Comparison of ENCODE assay signal across 24 mouse cellular contexts in the genomic region with DNA sequence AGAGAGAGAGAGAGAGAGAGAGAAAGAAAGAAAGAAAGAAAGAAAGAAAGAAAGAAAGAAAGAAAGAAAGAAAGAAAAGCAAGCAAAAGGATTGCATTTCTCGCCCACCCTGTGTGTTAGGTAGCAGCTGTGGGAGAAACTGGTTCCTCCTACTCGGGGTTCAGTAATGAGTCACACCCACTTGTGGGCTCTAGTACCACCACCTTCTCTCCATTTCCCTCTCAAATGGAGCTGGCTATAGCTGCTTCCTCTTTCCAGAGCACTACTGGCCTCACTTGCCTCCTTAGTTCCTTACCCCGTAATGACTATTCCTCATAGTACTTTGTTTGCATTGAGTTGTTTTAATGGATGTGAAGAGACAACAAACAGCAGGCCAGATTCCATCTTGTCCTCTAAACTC.
"Had no signal": no experiment of that assay in that cellular context is flagged by ENCODE, and none has a peak within 500 bp of the region (broad histone marks: within the 10 kb centered on the region; RNA-seq: fewer than 3 reads in every experiment).

No protein-coding gene starts in this region.

- H3K4me3 ChIP-seq: limb, embryonic 12.5 days; limb, embryonic 15.5 days; megakaryocyte, embryonic 14.5 days; midbrain, embryonic 10.5 days; midbrain, embryonic 13.5 days; myocyte; neural tube, embryonic 13.5 days; stomach, embryonic 15.5 days had no signal

- H3K27ac ChIP-seq: limb, embryonic 12.5 days; limb, embryonic 15.5 days; liver, embryonic 14.5 days; midbrain, embryonic 10.5 days; midbrain, embryonic 13.5 days; neural tube, embryonic 13.5 days; stomach, embryonic 15.5 days had no signal

- H3K36me3 ChIP-seq: limb, embryonic 12.5 days; limb, embryonic 15.5 days; midbrain, embryonic 10.5 days; midbrain, embryonic 13.5 days; neural tube, embryonic 13.5 days; stomach, embryonic 15.5 days had no signal

- H3K4me1 ChIP-seq: limb, embryonic 12.5 days; limb, embryonic 15.5 days; megakaryocyte, embryonic 14.5 days; midbrain, embryonic 10.5 days; midbrain, embryonic 13.5 days; neural tube, embryonic 13.5 days; stomach, embryonic 15.5 days had no signal

- H3K4me2 ChIP-seq: limb, embryonic 12.5 days; limb, embryonic 15.5 days; liver, embryonic 11.5 days; lung, embryonic 14.5 days; midbrain, embryonic 13.5 days; neural tube, embryonic 13.5 days; stomach, embryonic 15.5 days had no signal

- H3K27me3 ChIP-seq: limb, embryonic 12.5 days; limb, embryonic 15.5 days; megakaryocyte, embryonic 14.5 days; midbrain, embryonic 13.5 days; neural tube, embryonic 13.5 days; stomach, embryonic 15.5 days had no signal

- H3K9ac ChIP-seq: limb, embryonic 12.5 days; limb, embryonic 15.5 days; liver, embryonic 14.5 days; liver, postnatal 0 days; lung, embryonic 14.5 days; midbrain, embryonic 13.5 days; neural tube, embryonic 13.5 days; stomach, embryonic 15.5 days had no signal

- DNase-seq: kidney, adult 9 months; kidney, postnatal 14 days; kidney, postnatal 4 days; left cerebral cortex, postnatal 4 days; liver, postnatal 0 days; lung, embryonic 14.5 days; lung, postnatal 10 days; lung, postnatal 4 days; retina, postnatal 1 day; right cerebral cortex, postnatal 25 days; spleen, adult 18-20 months; thymus, adult 2 months; thymus, postnatal 25 days had no signal

- H3K9me3 ChIP-seq: limb, embryonic 12.5 days; limb, embryonic 15.5 days; midbrain, embryonic 10.5 days; midbrain, embryonic 13.5 days; neural tube, embryonic 13.5 days; stomach, embryonic 15.5 days had no signal

- ATAC-seq: liver, postnatal 0 days; midbrain, embryonic 13.5 days; midbrain, embryonic 16.5 days had no signal
